Mouse (Mus musculus): ENCODE measurements at regions not wholly inside any gene's neighbourhood (a gene's known extent, or its start where the extent isn't known, plus 50 kb on each side); places are given as distances from the start of the nearest gene placed in this dataset.

DNA sequence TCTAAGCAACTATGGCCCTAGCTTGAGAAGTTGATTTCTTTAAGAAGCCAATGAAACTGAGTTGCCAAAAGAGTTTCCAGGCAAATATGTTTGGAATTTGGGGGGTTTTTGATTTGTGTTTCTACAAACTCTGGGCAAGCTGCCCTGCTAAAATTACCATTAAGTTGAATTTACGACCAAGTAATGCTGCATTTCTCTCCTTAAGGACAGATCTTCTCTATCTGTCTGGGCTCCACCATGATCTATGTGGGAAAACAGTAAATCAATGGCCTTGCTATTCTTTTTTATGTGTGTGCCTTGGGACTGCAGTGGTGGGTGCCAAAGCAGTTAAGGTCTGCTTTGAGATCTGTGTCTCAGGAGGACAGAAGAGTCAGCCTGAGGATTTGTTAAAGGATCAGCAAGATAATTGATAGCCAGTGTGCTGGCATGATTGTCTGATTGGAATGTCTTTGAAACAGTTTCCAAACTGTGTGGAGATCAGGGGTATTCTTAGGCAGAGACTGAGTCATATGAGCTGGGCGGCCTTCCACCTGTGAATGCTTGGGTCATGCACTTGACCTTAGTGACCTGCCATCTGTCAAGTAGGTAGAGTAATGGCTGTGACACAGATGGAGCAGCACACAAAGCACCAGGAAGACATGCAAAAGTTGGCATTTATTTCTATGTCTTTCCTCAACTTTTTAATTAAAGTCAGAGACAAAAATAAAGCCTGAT lies 91.1 kb upstream of the Pmch start:
- no peaks in the 10 kb centered on the region for H3K36me3 ChIP-seq (ENCODE audit: insufficient read depth)
- H3K27me3 ChIP-seq (ENCODE audit: insufficient read depth, low read length) = no peaks in the 10 kb centered on the region
- 70% methylated on average over 2 of the region's 2 CpGs for WGBS
- H3K4me1 ChIP-seq (ENCODE audit: insufficient read depth) = no peaks in the 10 kb centered on the region
- DNase-seq (peak; percentile 2), ATAC-seq (no peak)
- H3K4me2 ChIP-seq (ENCODE audit: low read depth) = no peak overlapping the region
- H3K9ac ChIP-seq = no peak overlapping the region
- H3K27ac ChIP-seq (ENCODE audit: low read depth, low read length) = no peak overlapping the region
- no peaks in the 10 kb centered on the region for H3K9me3 ChIP-seq (ENCODE audit: low read length)
- TF ChIP-seq CTCF (IDR thresholded peaks at IDR 0.05; ENCODE audit: low read depth) = no peak
- no peak overlapping the region for H3K4me3 ChIP-seq (ENCODE audit: low read depth, low read length)

GRCm38 (mm10) chr10:88008679-88009078 lies 82.2 kb upstream of the Pmch start:
- no peak for ATAC-seq
- no peak for TF ChIP-seq CTCF (IDR thresholded peaks at IDR 0.05; ENCODE audit: low read depth)
- Histone ChIP-seq H3K4me3 (ENCODE audit: low read depth, low read length) (no peak overlapping the region), H3K9ac (no peak overlapping the region), H3K36me3 (ENCODE audit: insufficient read depth) (no peaks in the 10 kb centered on the region), H3K9me3 (ENCODE audit: low read length) (no peaks in the 10 kb centered on the region), H3K27ac (ENCODE audit: low read depth, low read length) (no peak overlapping the region), H3K27me3 (ENCODE audit: insufficient read depth, low read length) (no peaks in the 10 kb centered on the region), H3K4me2 (ENCODE audit: low read depth) (no peak overlapping the region), H3K4me1 (ENCODE audit: insufficient read depth) (no peaks in the 10 kb centered on the region)
- DNase-seq = no peak
- 88% methylated on average over 7 of the region's 7 CpGs for WGBS

- no peaks in the 10 kb centered on the region for H3K4me1 ChIP-seq (ENCODE audit: insufficient read depth)
- no peak overlapping the region for H3K27ac ChIP-seq (ENCODE audit: low read depth, low read length)
- TF ChIP-seq CTCF (IDR thresholded peaks at IDR 0.05; ENCODE audit: low read depth) = no peak
Measured at GRCm38 (mm10) chr10:88010866-88011265, 80.0 kb upstream of the Pmch start.

DNA sequence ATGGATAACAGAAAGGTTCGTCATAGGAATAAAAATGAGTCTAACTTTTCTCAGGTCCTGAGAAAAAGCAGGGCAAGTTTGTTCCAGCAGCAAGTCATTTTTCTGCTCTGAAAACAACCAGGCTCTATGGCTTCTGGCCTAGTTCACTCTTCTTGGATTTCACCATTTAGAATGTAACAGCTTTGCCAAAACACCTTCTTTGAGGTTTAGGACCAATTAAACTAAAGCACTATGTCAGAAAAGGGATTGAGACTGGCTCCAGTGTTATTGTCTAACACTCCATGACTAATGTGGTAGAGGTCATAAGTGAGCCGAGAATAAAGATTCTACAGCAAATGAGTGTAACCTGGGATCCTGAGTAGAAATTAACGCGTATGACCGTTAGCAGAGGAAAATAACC lies 58.9 kb upstream of the Pmch start:
- H3K4me2 ChIP-seq (ENCODE audit: low read depth) = no peak overlapping the region
- DNase-seq (no peak), ATAC-seq (no peak)
- no peak overlapping the region for H3K27ac ChIP-seq (ENCODE audit: low read depth, low read length)
- 32% methylated on average over 5 of the region's 5 CpGs for WGBS
- no peak overlapping the region for H3K4me3 ChIP-seq (ENCODE audit: low read depth, low read length)
- H3K27me3 ChIP-seq (ENCODE audit: insufficient read depth, low read length) = no peaks in the 10 kb centered on the region
- no peak overlapping the region for H3K9ac ChIP-seq
- no peaks in the 10 kb centered on the region for H3K4me1 ChIP-seq (ENCODE audit: insufficient read depth)
- no peaks in the 10 kb centered on the region for H3K9me3 ChIP-seq (ENCODE audit: low read length)
- no peak for TF ChIP-seq CTCF (IDR thresholded peaks at IDR 0.05; ENCODE audit: low read depth)
- no peaks in the 10 kb centered on the region for H3K36me3 ChIP-seq (ENCODE audit: insufficient read depth)

More at GRCm38 (mm10) chr10:88010866-88011265, 80.0 kb upstream of the Pmch start:
- ATAC-seq (no peak), DNase-seq (no peak)
- Histone ChIP-seq H3K4me2 (ENCODE audit: low read depth) (no peak overlapping the region), H3K9me3 (ENCODE audit: low read length) (no peaks in the 10 kb centered on the region), H3K4me3 (ENCODE audit: low read depth, low read length) (no peak overlapping the region), H3K36me3 (ENCODE audit: insufficient read depth) (no peaks in the 10 kb centered on the region), H3K27me3 (ENCODE audit: insufficient read depth, low read length) (no peaks in the 10 kb centered on the region), H3K9ac (no peak overlapping the region)
- WGBS = 68% methylated on average over 6 of the region's 6 CpGs

Measured in forebrain, postnatal 0 days (tissue).